Mouse (Mus musculus) kidney, embryonic 14.5 days (tissue): ENCODE results near the gene Bbox1. TPM values are rescaled to one million over a fixed set of nuclear protein-coding genes. Genes with fewer than 3 reads are reported as not detected.
A peak's percentile ranks its signal among the peaks of the same experiment; 100 is the strongest.

ENCODE experiments used
- ATAC-seq: fragments of 200-750 bp; cut with Nextera tagmentation; 2 replicates; pipeline ENCODE4 v1.8.0; 2017; ENCODE audit warnings: moderate number of reproducible peaks, mild to moderate bottlenecking, moderate TSS enrichment, moderate library complexity; ENCODE audit not compliant: low FRiP score, low TSS enrichment
- H3K27ac ChIP-seq: fragments of 300-500 bp; sonication (generic); 2 replicates; pipeline ENCODE4 v1.5.1; 2014; ENCODE audit warnings: low read depth, mild to moderate bottlenecking, low read length, moderate library complexity, mixed read lengths
- H3K27me3 ChIP-seq: fragments of 300-500 bp; sonication (generic); 2 replicates; pipeline ENCODE4 v1.6.1; 2014; ENCODE audit warnings: mild to moderate bottlenecking, low read length; ENCODE audit not compliant: control insufficient read depth, insufficient read depth
- H3K36me3 ChIP-seq: fragments of 300-500 bp; sonication (generic); 2 replicates; pipeline ENCODE4 v1.6.1; 2014; ENCODE audit warnings: low read length, mixed read lengths; ENCODE audit not compliant: control insufficient read depth, insufficient read depth
- H3K4me1 ChIP-seq: fragments of 300-500 bp; sonication (generic); 2 replicates; pipeline ENCODE4 v1.6.1; 2014; ENCODE audit warnings: low read length, mixed read lengths; ENCODE audit not compliant: control insufficient read depth, insufficient read depth
- H3K4me2 ChIP-seq: fragments of 300-500 bp; sonication (generic); replicated peaks from 2 replicates; pipeline ENCODE4 v1.6.1; 2014; ENCODE audit warnings: low read depth, mild to moderate bottlenecking, low read length
- H3K4me3 ChIP-seq: fragments of 300-500 bp; sonication (generic); 2 replicates; pipeline ENCODE4 v1.5.1; 2014; ENCODE audit warnings: mild to moderate bottlenecking, low read length
- H3K9ac ChIP-seq: fragments of 300-500 bp; sonication (generic); 2 replicates; pipeline ENCODE4 v1.6.1; 2014; ENCODE audit warnings: low read depth, mild to moderate bottlenecking, low read length, moderate library complexity
- H3K9me3 ChIP-seq: fragments of 300-500 bp; sonication (generic); 2 replicates; pipeline ENCODE4 v1.6.1; 2016; ENCODE audit warnings: low read length; ENCODE audit not compliant: control insufficient read depth
- WGBS: fragments of 180-500 bp; shearing (Covaris S2); extraction: QIAGEN DNeasy Blood & Tissue Kit; methylation state at CpG from one replicate; pipeline ENCODE4 v1.1.7; 2014; 5-methylcytosine and 5-hydroxymethylcytosine counted together
- polyA plus RNA-seq: library from polyadenylated mRNA; unstranded; fragments of >200 nt; fragmentation: Nextera tagmentation; extraction: Ambion mirVana; gene quantifications from 2 replicates; pipeline ENCODE4 v1.2.1, GENCODE M21; 2014

Bbox1 gene
- polyA plus RNA-seq = 0.04 and 0.12 TPM in 2 replicates

DNA sequence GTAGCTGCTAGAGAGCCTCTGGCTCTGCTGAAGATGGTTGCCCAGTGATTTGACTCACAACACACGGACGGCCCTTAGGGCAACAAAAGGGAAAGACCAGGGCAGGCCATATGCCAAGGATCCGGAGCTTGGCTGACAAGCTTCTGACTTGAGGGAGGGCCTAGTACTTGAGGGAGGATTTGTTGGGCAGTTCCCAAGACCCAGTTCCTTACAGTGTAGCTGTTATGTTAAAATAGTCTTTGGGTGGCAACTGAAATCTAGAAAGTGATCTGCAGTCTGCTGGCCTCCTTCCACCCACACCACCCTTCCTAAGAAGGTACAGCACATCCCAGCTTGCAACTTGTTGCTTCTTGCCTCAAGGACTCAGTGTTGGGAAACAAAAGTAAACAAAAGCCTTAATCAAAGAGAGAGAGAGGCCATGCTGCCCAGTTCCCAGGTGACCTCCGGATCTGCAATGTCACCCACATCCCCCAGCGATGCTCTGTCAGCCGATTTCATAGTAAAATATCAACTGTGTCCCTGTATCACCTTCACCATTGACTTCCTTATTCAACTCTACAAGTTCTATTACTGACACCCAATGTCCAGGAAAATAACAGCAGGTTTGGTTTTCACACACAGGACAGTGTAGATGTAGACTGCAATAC is at the start of gene Bbox1:
Bbox1 (minus strand) TSS at position 52 of the 647 bp plus-strand sequence.
- WGBS = 84% methylated on average over 6 of the region's 6 CpGs
- Histone ChIP-seq H3K36me3 (no peaks in the 10 kb centered on the region), H3K4me3 (no peak within 1 kb of the TSS)

DNA sequence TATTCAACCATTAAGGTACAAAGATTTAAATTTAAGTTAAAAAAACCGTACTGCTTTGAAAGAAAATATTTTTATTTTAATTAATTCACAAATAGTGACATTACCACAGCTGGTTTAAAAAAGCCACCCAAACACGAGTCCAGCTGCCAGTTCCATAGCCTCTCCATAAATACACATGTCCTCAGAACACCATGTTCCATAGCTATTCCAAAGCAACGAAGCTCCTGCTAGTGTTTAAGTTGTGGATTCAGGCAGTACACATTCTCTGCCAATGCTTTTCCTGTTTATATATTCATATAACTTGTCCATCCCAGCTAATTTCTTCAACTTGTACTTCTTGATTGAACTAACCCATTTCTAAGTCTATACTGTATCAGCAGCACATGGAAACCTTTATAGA is 49.5 kb upstream of the Bbox1 start:
- H3K27ac ChIP-seq = no peak overlapping the region
- H3K27me3 ChIP-seq = no peaks in the 10 kb centered on the region
- no peak for ATAC-seq
- no peaks in the 10 kb centered on the region for H3K4me1 ChIP-seq
- H3K9ac ChIP-seq = no peak overlapping the region
- no peak overlapping the region for H3K4me2 ChIP-seq
- no peaks in the 10 kb centered on the region for H3K9me3 ChIP-seq
- H3K4me3 ChIP-seq = no peak overlapping the region
- no peaks in the 10 kb centered on the region for H3K36me3 ChIP-seq
- whole genome bisulfite sequencing = 63% methylated on average over 3 of the region's 3 CpGs

More for the DNA sequence above, at the start of gene Bbox1:
- Histone ChIP-seq H3K27me3 (no peaks in the 10 kb centered on the region), H3K9me3 (no peaks in the 10 kb centered on the region), H3K27ac (no peak within 1 kb of the TSS), H3K9ac (no peak within 1 kb of the TSS), H3K4me2 (no peak within 1 kb of the TSS), H3K4me1 (no peaks in the 10 kb centered on the region)
- ATAC-seq = no peak

DNA sequence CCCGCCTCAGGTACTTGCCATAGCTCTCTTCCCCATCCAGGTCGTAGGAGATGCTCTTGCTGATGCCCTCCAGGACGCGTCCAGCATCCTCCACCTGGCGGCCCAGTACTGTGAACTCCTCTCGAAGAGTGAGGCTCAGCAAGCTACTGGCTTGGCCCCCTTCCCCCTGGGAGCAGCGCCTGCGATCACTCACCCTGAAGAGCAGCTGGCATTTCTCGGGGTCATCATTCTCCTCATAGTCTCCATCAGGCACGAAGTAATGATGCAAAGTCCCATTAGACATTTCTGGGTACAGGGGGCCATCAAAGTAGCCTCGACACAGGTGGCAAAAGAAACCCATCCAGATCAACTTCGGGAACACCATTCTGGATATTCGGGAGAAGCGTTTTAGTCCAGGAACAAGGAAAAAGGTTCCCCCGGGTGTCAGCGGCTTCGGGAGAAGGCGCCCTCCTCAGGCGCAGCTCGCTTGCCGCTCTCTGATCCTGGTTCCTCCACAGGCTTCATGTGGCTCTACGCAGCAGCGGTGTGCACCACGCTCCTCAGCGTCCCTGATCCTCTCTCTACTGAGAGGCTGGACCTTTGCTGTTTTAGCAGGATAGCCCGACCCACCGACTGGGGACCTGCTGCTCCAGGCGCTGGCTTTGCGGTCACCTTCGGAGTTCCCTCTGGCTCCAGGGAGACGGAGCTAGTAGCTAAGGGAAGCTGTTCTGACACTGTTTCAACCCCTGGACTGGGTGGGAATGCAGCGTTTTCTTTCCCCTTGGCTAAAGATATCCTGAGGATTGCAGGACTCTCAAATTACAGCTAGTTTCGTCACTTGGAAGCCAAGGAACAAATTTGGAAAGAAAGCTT is 48.3 kb upstream of the Bbox1 start, which contains the start of gene Fibin:
Fibin (minus strand) TSS at position 752 of the 852 bp plus-strand sequence.
- Histone ChIP-seq H3K27ac (peak within 1 kb of the TSS; percentile 42; the same call in 1 of the 2 replicates), H3K36me3 (no peaks in the 10 kb centered on the region), H3K4me3 (peak within 1 kb of the TSS; percentile 56), H3K9me3 (no peaks in the 10 kb centered on the region), H3K4me1 (no peaks in the 10 kb centered on the region), H3K9ac (peak within 1 kb of the TSS; percentile 60), H3K4me2 (peak within 1 kb of the TSS; percentile 89), H3K27me3 (no peaks in the 10 kb centered on the region)
- 2% methylated on average over 33 of the region's 33 CpGs for WGBS
- ATAC-seq = peak; percentile 93

DNA sequence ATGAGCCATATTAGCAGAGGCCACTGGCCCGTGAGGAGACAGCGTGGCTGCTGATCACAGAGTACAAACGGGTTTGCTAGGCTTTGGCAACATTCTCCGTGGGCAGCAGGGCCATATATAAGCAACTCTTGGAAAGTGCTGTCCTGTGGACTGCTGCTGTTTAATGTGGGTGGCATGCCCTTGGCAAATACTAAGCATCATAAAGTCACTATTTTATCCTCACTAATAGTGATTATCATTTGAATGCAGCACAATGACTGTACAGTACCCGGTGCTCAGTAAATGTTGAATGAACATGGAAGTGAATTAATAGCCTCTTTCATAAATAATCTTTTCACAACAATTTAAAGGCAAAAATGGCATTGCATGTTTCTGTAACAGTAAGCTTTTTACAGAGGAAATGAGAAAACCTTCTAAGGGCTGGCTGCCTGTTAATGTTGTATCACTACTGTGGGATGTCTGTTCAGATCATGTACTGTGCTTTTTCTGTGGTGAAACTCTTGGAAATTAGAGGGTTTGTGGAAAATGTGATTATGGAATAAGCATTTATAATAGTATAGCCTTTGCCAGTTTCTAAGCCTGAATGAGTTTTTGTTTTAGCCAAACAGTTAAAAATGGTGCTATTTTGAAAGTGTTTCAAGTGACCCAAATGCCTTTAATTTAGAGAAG is 39.1 kb upstream of the Bbox1 start:
- H3K9me3 ChIP-seq = no peaks in the 10 kb centered on the region
- H3K36me3 ChIP-seq = no peaks in the 10 kb centered on the region
- H3K9ac ChIP-seq = no peak overlapping the region
- 79% methylated on average over 5 of the region's 5 CpGs for WGBS
- no peak overlapping the region for H3K4me2 ChIP-seq
- no peaks in the 10 kb centered on the region for H3K4me1 ChIP-seq
- no peak overlapping the region for H3K27ac ChIP-seq
- no peaks in the 10 kb centered on the region for H3K27me3 ChIP-seq
- no peak for ATAC-seq
- no peak overlapping the region for H3K4me3 ChIP-seq

DNA sequence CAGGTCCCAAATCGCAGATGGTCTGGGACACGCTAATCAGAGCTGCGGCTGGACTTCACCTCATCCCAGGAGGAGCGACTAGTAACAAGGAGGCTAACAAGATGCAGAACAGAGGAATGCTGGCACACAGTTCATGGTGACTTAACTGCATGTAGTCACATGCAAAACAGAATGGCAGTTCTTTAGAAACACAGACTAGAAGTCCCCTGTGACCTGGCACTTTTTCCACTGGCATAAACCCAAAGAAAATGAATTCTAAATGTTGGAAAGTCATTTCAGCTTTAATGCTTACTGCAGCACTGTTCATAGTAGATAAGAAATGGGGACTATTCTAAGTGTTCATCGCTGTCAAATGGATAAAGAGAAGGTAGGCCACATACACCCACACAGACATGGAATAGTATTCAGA is 37.5 kb upstream of the Bbox1 start:
- no peaks in the 10 kb centered on the region for H3K4me1 ChIP-seq
- H3K27ac ChIP-seq = no peak overlapping the region
- H3K36me3 ChIP-seq = no peaks in the 10 kb centered on the region
- WGBS = 67% methylated on average over 5 of the region's 5 CpGs
- ATAC-seq = no peak
- H3K4me3 ChIP-seq = no peak overlapping the region
- no peak overlapping the region for H3K9ac ChIP-seq
- H3K9me3 ChIP-seq = no peaks in the 10 kb centered on the region
- no peaks in the 10 kb centered on the region for H3K27me3 ChIP-seq
- H3K4me2 ChIP-seq = no peak overlapping the region

DNA sequence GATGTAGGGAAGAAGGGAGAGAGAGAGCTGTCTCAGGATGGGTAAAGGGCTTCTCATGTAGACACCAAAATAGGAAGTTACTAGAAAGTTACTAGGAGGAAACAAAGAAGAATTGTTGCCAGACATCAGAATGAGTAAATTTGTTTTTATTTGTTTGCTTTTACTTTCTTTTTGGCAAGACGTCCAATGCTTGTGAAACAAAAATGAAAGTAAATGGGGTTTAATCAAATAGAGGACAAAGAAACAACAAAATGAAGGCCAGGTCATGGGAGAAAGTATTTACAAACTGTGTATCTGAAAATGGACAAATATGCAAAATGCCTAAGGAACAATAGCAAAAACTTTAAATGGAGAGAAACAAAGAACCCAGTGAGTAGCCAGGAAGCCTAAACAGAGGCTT is 37.0 kb upstream of the Bbox1 start:
- no peak overlapping the region for H3K27ac ChIP-seq
- H3K9me3 ChIP-seq = no peaks in the 10 kb centered on the region
- H3K4me3 ChIP-seq = no peak overlapping the region
- H3K27me3 ChIP-seq = no peaks in the 10 kb centered on the region
- H3K9ac ChIP-seq = no peak overlapping the region
- WGBS = 89% methylated on average over 1 of the region's 1 CpGs
- H3K36me3 ChIP-seq = no peaks in the 10 kb centered on the region
- no peaks in the 10 kb centered on the region for H3K4me1 ChIP-seq
- no peak overlapping the region for H3K4me2 ChIP-seq
- no peak for ATAC-seq

DNA sequence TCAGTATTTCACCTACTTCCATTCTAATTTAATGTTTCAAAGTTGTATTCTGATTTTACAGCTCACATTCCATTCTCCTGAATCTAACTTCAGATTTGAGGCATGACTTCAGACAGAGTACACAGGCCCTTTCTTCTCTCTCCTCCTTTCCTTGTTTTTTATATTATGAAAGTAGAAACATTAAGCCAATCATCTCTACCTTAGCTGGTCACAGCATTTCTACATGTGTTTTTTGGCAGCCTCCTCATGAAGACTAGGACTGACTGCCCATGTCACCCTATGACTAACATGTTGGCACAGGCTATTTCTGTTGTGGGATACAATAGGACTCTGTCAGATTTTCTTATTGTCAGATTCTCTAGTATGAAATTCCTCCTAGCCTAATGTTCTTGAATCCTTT is 14.6 kb upstream of the Bbox1 start:
- no peaks in the 10 kb centered on the region for H3K36me3 ChIP-seq
- ATAC-seq = no peak
- H3K4me1 ChIP-seq = no peaks in the 10 kb centered on the region
- no peaks in the 10 kb centered on the region for H3K27me3 ChIP-seq
- no peak overlapping the region for H3K4me2 ChIP-seq
- no peak overlapping the region for H3K4me3 ChIP-seq
- no peak overlapping the region for H3K9ac ChIP-seq
- no peaks in the 10 kb centered on the region for H3K9me3 ChIP-seq
- no peak overlapping the region for H3K27ac ChIP-seq

DNA sequence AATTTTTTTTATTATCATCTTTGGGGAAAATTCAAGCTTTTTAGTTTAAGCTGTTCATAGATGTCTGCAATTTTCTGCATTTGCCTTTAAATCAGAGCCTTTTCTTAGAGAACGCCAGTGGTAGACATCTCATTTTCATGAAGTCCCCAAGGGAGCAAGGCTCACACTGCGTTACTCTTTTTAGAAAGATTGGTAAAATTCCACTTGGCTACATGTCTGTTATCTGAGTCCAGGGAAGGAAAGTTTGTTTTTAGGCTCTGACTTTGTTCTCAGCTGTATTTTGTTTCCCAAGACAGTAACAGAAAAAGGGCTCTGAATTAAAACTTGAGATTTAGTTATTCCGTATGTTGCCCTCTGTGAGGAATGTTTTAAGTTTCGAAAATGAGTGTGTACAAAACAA is 5.6 kb upstream of the Bbox1 start:
- 67% methylated on average over 4 of the region's 4 CpGs for WGBS
- H3K27ac ChIP-seq = no peak overlapping the region
- no peaks in the 10 kb centered on the region for H3K27me3 ChIP-seq
- no peaks in the 10 kb centered on the region for H3K9me3 ChIP-seq
- H3K4me3 ChIP-seq = no peak overlapping the region
- H3K4me2 ChIP-seq = no peak overlapping the region
- no peaks in the 10 kb centered on the region for H3K4me1 ChIP-seq
- no peak overlapping the region for H3K9ac ChIP-seq
- H3K36me3 ChIP-seq = no peaks in the 10 kb centered on the region
- no peak for ATAC-seq

DNA sequence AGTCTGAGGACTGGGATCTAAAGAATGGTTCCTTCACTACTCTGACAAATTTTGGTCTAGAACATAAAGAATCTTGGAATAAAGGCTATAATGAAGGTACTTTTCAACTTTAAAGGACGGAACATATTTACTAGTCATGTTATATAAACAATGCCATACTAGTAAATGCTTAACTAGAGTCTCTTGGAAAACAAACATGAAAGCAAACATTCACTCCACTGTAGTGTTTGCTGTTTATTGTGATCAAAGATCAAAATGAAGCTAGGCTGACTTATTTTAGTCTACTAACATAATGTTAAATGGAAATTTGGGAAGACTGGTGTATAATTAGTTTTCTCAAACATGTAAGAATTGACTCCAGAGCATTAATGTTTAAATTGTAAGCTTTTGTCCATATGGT is 4.9 kb upstream of the Bbox1 start:
- no peak for ATAC-seq
- Histone ChIP-seq H3K4me2 (no peak overlapping the region), H3K27me3 (no peaks in the 10 kb centered on the region), H3K9me3 (no peaks in the 10 kb centered on the region), H3K4me1 (no peaks in the 10 kb centered on the region), H3K27ac (no peak overlapping the region), H3K9ac (no peak overlapping the region), H3K4me3 (no peak overlapping the region), H3K36me3 (no peaks in the 10 kb centered on the region)
- 87% methylated on average over 1 of the region's 1 CpGs for WGBS
